Mouse (Mus musculus): ENCODE data around the gene Gadd45b.

DNA sequence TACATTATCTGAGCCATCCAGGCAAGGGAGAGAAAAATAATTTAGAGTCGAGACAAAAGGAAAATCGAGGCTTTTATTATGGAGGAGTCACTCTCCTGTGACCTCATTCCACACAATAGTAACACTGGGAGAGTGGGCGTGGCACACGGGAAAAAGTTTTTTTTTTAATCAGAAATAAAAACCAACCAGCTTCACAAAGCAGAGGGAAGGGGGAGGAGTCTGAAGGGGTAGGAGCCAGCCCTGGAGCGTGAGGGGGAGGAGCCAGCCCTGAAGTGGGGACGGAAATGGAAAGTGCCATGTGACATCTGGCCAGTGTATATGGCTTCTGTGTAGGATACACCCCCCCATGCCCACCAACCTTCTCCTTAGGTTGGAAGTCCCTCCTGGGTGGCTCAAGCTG, 18.7 kb downstream of the Gadd45b start:
- TF ChIP-seq CTCF (IDR thresholded peaks at IDR 0.05; ENCODE audit: low read depth) (no peak), EP300 (IDR thresholded peaks at IDR 0.05; ENCODE audit: low read depth) (no peak)

All from heart, postnatal 0 days (tissue).